Mouse (Mus musculus): ENCODE data around the gene Lalba. TPM values are rescaled to one million over a fixed set of nuclear protein-coding genes. Genes with fewer than 3 reads are reported as not detected.
"Not testable (repeated sequence)": the region's sequence is repeated elsewhere in the genome, so short reads cannot be mapped to it uniquely, and the experiment has no call there.

Lalba gene
- total and polyA plus RNA-seq, 3 experiments = not detected

- TF ChIP-seq CHD1 (IDR thresholded peaks at IDR 0.05; ENCODE audit: low read depth, low read length) = no peak
- TF ChIP-seq HCFC1 (IDR thresholded peaks at IDR 0.05; ENCODE audit: low read depth, low read length) = no peak
- TF ChIP-seq RAD21 (IDR thresholded peaks at IDR 0.05; ENCODE audit: low read depth, low read length) = no peak
- TF ChIP-seq UBTF (IDR thresholded peaks at IDR 0.05; ENCODE audit: borderline replicate concordance, insufficient read depth, low read depth, low read length) = no peak
- TF ChIP-seq MAFK (IDR thresholded peaks at IDR 0.05; ENCODE audit: borderline replicate concordance, low read depth, low read length) = no peak
- no peak for TF ChIP-seq SMC3 (IDR thresholded peaks at IDR 0.05; ENCODE audit: low read depth, low read length)
- TF ChIP-seq GABPA (IDR thresholded peaks at IDR 0.05; ENCODE audit: low read depth, low read length) = no peak
- no peak for TF ChIP-seq TCF12 (IDR thresholded peaks at IDR 0.05; ENCODE audit: low read depth, low read length)
- TF ChIP-seq ELF1 (IDR thresholded peaks at IDR 0.05; ENCODE audit: low read depth, low read length) = no peak
- no peak for TF ChIP-seq TBP (IDR thresholded peaks at IDR 0.05; ENCODE audit: low read depth, low read length)
- no peak for TF ChIP-seq MYC (IDR thresholded peaks at IDR 0.05; ENCODE audit: low read depth, low read length)
These were observed 31.6 kb upstream of the Lalba start (continued) for GRCm38 (mm10) chr15:98514146-98514545.

- Histone ChIP-seq H3K4me1 (ENCODE audit: control insufficient read depth in 1 of 2, insufficient read depth in 2 of 2, low read length in 2 of 2) (peaks cover 12 to 30% of the 10 kb centered on the region in 2 experiments), H3K36me3 (ENCODE audit: control insufficient read depth in 1 of 2, insufficient read depth in 2 of 2, low read length in 2 of 2) (peaks cover 3 to 15% of the 10 kb centered on the region in 2 experiments; a peak in 2 of 4 replicates)
- H3K79me2 ChIP-seq (ENCODE audit: control insufficient read depth, insufficient read depth, low read length, poor library complexity); H3K27me3 ChIP-seq (ENCODE audit: control insufficient read depth in 1 of 2, insufficient read depth in 2 of 2, low read length in 2 of 2); H3K4me3 ChIP-seq (ENCODE audit: control insufficient read depth in 1 of 2, insufficient read depth in 1 of 2, low read depth in 2 of 2, low read length in 2 of 2); H3K9ac ChIP-seq (ENCODE audit: control insufficient read depth, low read depth, low read length, poor library complexity, severe bottlenecking); H3K9me3 ChIP-seq (replicated peaks; ENCODE audit: insufficient read depth, low read length); H3K27ac ChIP-seq (ENCODE audit: control insufficient read depth, low read depth, low read length): not testable (repeated sequence)
- peak; percentile 44 for DNase-seq (ENCODE audit: low read depth, low spot score)
These were observed 31.2 kb upstream of the Lalba start for GRCm38 (mm10) chr15:98513676-98514075.

DNA sequence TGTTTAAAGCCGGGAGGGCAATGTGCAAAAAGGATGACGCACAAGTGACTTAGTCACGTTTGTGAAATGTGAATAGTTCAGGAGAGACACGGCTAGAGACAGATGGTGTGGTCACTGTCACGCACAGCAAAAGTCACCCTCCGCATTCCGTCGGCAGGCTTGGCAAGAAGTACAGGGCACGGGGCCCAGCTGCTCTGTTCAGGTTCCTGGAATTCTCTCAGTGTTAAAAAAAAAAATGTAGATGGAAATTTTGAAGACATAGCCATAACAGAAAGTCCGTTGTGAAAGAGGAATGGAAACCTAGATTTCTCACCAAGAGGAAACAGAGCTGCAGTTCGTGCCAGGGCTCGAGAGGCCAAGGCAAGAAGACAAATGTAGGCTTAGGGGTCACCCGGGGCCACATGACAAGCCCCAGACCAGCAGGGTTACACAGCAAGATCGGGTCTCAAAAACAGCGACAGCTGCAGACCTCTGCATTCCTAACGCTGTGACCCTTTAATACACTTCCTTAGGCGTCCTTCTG, 30.3 kb upstream of the Lalba start:
- H3K4me1 ChIP-seq (ENCODE audit: control insufficient read depth in 1 of 2, insufficient read depth in 2 of 2, low read length in 2 of 2) = peaks cover 12 to 30% of the 10 kb centered on the region in 2 experiments

More for the DNA sequence above, 30.3 kb upstream of the Lalba start:
- Histone ChIP-seq H3K9me3 (replicated peaks; ENCODE audit: insufficient read depth, low read length) (no peaks in the 10 kb centered on the region), H3K4me3 (ENCODE audit: control insufficient read depth in 1 of 2, insufficient read depth in 1 of 2, low read depth in 2 of 2, low read length in 2 of 2) (peak overlapping the region; percentile 53 to 72), H3K79me2 (ENCODE audit: control insufficient read depth, insufficient read depth, low read length, poor library complexity) (no peaks in the 10 kb centered on the region; the same call in 1 of the 2 replicates), H3K27ac (ENCODE audit: control insufficient read depth, low read depth, low read length) (peak overlapping the region; percentile 32), H3K27me3 (ENCODE audit: control insufficient read depth in 1 of 2, insufficient read depth in 2 of 2, low read length in 2 of 2) (no peaks in the 10 kb centered on the region), H3K9ac (ENCODE audit: control insufficient read depth, low read depth, low read length, poor library complexity, severe bottlenecking) (peak overlapping the region; percentile 56), H3K36me3 (ENCODE audit: control insufficient read depth in 1 of 2, insufficient read depth in 2 of 2, low read length in 2 of 2) (peaks cover 0 to 15% of the 10 kb centered on the region in 2 experiments; a peak in 2 of 4 replicates)
- peak; percentile 51 for TF ChIP-seq ZNF384 (IDR thresholded peaks at IDR 0.05; ENCODE audit: low read depth, low read length)
- no peak for TF ChIP-seq USF1 (IDR thresholded peaks at IDR 0.05; ENCODE audit: low read depth, low read length)
- 0 out of 2 replicates have a peak, but pooled peaks have one; percentile 21 for TF ChIP-seq RCOR1 (IDR thresholded peaks at IDR 0.05; ENCODE audit: low read depth, low read length)
- peak; percentile 73; the same call in 1 of the 2 replicates for TF ChIP-seq BHLHE40 (IDR thresholded peaks at IDR 0.05; ENCODE audit: borderline replicate concordance, low read depth, low read length)
- 0 out of 2 replicates have a peak, but pooled peaks have one; percentile 18 for TF ChIP-seq MAFK (IDR thresholded peaks at IDR 0.05; ENCODE audit: borderline replicate concordance, low read depth, low read length)
- TF ChIP-seq MAX (IDR thresholded peaks at IDR 0.05; ENCODE audit: low read length) = no peak
- TF ChIP-seq RAD21 (IDR thresholded peaks at IDR 0.05; ENCODE audit: low read depth, low read length) = no peak
- peak; percentile 12; the same call in 1 of the 2 replicates for TF ChIP-seq SIN3A (IDR thresholded peaks at IDR 0.05; ENCODE audit: low read length)
- TF ChIP-seq MXI1 (IDR thresholded peaks at IDR 0.05; ENCODE audit: low read depth, low read length) = peak; percentile 48; the same call in 1 of the 2 replicates
- peak; percentile 61 for DNase-seq (ENCODE audit: low read depth, low spot score)
